Mouse (Mus musculus): Measurements from ENCODE around the gene Taf13.

GRCm38 (mm10) chr3:108588446-108588845 lies 16.9 kb downstream of the Taf13 start:
- TF ChIP-seq CTCF (IDR thresholded peaks at IDR 0.05; ENCODE audit: extremely low read depth, insufficient read depth, insufficient read length, insufficient replicate concordance) (no peak), POLR2A (IDR thresholded peaks at IDR 0.05; ENCODE audit: low read depth, low read length) (no peak)
